Mouse (Mus musculus) liver, postnatal 0 days (tissue): Measurements from ENCODE around the gene Gm2056.
"Not testable (repeated sequence)": the region's sequence is repeated elsewhere in the genome, so short reads cannot be mapped to it uniquely, and the experiment has no call there.

Experiments used
- CTCF ChIP-seq: sonication (generic); IDR thresholded peaks from 2 replicates; pipeline ENCODE4 v1.5.1; 2016; ENCODE audit warnings: antibody characterized with exemption, low read depth
- EP300 ChIP-seq: IDR thresholded peaks from 2 replicates; pipeline ENCODE4 v1.6.1; 2016; ENCODE audit warnings: antibody characterized with exemption, low read depth, mild to moderate bottlenecking

DNA sequence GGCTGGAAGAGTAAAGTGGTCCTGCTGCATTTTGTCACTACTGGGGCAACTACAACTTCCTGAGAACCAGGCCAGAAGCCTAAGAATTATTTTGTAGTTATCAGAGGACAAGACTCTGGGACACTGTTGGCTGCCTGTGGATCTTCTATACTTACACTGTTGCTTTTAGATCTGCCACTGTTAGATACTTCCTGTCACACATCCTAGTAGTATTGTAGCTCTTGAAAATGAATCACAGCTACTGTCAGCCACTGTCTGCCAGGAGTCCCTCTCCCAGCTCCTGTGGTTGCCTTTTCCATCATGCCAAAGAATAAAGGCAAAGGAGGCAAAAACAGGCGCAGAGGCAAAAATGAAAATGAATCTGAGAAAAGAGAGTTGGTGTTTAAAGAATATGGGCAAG is at the start of gene Gm2056:
- TF ChIP-seq CTCF, EP300: not testable (repeated sequence)
